Mouse (Mus musculus) right cerebral cortex, postnatal 36 days (tissue): Measurements from ENCODE around the gene Trim75.
A peak's percentile ranks its signal among the peaks of the same experiment; 100 is the strongest.
"Not testable (repeated sequence)": the region's sequence is repeated elsewhere in the genome, so short reads cannot be mapped to it uniquely, and the experiment has no call there.

Source experiments
- DNase-seq, 2 experiments: peaks; one replicate each; pipeline ENCODE4 v3.0.0; 2022; ENCODE audit warnings: low spot score in 2 of 2, mixed read lengths in 1 of 2

The Trim75 gene

DNA sequence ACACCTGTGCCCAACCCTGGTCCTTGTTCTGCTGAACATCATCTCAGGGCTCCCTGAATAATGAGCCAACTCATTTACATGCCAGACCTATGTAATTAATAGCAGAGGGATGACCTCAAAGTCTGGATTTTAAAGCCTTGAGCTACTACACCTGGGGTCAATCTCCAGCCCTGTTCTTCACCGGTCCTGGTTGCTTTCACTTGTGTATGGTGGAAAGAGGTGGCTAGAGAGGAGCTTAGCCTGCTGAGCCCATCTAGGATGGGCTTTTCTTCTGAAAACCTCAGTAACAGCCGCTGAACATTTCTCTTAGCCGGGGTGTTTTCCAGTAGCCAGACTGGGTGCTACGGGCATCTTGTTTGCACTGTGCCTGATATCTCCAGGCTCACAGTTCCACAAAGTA is at the start of gene Trim75:
Trim75 (minus strand) TSS at position 101 of the 400 bp plus-strand sequence.
- no peak for DNase-seq

DNA sequence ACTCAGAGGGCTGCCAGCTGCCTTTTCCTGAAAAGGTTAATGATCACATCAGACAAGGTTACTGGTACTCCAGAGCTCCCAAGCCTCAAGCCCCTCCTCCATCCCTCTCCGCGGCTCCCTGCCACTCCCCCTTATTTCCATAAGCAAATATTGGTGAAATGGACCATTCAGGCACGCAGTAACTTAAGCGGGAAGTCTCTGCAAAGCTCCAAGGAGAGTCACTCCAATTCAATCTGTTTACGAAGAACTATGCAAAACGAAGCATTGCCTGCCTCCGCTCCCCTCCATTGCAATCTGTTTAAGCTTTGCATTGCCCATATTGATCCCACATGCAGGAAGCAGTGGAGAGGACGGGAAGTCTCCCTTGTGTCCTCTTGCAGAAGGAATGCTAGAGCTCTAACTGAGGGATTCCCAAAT is 49.5 kb upstream of the Trim75 start, which contains the start of gene Apela:
Apela (minus strand) TSS at position 220 of the 417 bp plus-strand sequence.
- DNase-seq: no peak

DNA sequence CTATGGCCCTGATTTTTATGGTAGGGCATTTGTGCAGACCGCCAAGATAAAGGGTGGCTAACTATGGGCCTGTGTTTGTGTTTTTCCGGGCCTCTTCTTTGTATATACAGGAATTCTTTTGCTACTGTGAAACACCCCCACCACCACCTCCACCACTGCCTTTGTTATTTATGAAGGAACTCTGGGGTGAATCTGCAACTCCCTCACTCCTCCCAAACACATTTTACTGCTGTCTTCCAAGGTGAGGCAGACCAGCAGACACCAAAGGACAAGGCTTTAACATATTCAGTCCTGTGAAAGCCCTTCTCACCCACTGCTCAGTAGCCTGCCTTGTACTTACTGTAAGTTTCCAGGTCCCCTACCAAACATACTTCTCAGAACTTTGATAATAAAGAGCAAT is 46.5 kb upstream of the Trim75 start:
- no peak for DNase-seq

GRCm38 (mm10) chr8:65033056-65033455 is 45.4 kb upstream of the Trim75 start:
- DNase-seq: no peak

GRCm38 (mm10) chr8:65032107-65032506 is 44.5 kb upstream of the Trim75 start:
- DNase-seq: no peak

GRCm38 (mm10) chr8:65030735-65031485 is 43.3 kb upstream of the Trim75 start:
- DNase-seq: no peak

GRCm38 (mm10) chr8:65029776-65030175 is 42.1 kb upstream of the Trim75 start:
- DNase-seq: no peak

- DNase-seq: no peak
These were observed 41.5 kb upstream of the Trim75 start for GRCm38 (mm10) chr8:65028959-65029686.

- DNase-seq: peak; percentile 38 to 52
These were observed 34.9 kb upstream of the Trim75 start for GRCm38 (mm10) chr8:65022485-65022884.

DNA sequence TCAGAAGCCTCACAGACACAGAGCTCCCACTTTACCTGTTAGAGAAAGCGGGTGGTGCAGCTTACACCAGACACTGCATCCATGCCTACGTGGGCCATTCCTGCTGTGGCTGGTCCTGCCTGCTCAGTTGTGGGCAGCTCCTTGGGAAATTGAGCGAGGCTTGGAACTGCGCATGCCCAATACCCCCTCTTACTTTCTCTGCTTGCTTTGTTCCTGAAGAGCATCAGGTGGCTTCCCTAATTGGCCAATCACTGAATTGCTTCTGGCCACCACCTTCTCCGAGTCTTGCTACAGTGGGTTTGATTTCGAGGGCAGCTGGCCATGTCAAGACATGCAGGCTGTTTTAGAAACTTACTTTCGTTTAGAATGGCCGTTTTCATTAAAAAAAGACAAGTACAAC is 30.8 kb upstream of the Trim75 start, which contains the start of the genes Trim61 and Trim60:
Trim61 (minus strand) TSS at position 101 of the 400 bp plus-strand sequence.
Trim60 (minus strand) TSS at position 162 of the 400 bp plus-strand sequence.
- DNase-seq: no peak

- DNase-seq: not testable (repeated sequence)
These were observed 20.0 kb upstream of the Trim75 start for GRCm38 (mm10) chr8:65007616-65008015.

DNA sequence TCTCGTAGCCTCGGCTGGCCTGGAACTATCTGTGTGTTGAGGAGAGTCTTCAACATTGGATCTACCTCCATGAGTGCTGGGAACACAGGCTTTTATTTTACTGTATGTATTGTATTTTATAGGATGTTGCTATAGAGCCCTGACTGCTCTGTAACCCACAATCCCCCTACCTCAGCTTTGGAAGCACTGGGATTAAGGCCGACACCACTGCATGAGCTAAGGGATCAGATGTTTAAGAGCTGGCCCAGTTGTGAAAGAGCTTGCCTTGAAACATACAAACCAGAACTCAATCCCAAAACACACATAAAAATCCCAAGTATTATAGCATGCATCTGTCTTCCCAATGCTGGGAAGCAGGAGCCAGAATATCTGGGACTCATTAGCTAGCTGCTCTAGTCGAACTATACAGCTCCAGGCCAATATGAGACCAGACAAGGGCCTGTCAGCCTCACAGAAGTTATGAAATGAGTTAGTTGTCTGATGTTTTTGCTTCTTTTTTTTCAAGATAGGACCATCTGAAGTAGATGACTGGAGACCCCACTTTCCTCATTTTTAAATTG is 11.3 kb upstream of the Trim75 start:
- no peak for DNase-seq

GRCm38 (mm10) chr8:64983150-64983897 is 4.3 kb downstream of the Trim75 start:
- DNase-seq: no peak

DNA sequence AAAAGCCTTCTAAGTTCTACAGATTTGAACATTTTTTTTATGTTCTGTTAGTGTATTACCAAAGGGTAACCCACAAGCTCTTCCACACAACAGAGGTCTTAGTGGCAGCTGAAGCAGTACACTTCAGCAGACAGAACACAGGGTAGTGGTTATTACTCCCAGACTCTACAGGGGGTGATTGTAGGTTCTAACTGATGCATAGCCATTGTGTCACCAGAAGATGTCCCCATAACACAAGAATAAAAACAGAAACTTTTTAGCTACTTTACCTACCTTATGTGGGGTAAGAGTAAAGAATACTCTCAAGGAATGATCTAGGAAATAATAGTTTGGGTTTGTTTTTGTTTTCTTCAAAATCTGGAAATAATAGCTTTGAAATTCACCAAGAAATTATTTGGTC is 24.8 kb downstream of the Trim75 start:
- no peak for DNase-seq

DNA sequence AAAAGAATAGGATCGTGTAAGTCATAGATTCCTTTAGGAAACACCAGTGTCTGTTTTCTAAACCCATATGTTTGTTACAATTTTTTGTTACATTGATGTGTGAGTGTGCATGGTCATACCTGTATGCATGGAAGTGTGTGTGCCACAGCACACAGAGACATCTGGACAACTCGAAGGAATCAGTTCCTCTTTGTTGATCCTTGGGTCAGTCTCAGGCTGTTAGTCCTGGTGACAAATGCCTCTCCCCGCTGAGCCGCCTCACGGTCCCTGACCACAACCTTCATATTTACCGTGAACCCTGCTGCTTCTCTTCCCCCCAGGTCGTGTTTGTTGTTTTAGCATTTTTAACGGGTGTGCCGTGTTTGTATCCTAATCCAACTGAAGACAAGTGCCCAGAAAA is 28.6 kb downstream of the Trim75 start:
- DNase-seq: no peak

DNA sequence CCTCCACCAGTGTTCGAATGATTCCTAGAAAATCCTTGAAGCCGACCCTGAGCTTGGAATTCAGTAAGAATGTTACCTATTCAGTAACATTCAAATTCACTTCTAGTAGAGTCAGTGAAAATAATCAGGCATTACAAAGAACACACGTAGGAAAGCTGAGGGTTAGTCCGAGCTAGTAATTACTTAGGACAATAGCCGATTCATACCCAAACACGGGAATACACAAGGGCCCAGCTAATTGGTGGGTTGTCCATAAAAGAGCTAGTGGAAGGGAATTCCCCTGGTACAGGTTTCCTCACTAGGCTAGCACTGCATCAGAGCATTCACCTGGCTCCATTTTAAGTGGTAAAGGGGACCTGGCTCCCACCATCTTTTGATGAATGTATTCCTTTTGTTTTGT is 35.5 kb downstream of the Trim75 start:
- DNase-seq: no peak

- DNase-seq: no peak
These were observed 39.3 kb downstream of the Trim75 start for GRCm38 (mm10) chr8:64948371-64948770.

DNA sequence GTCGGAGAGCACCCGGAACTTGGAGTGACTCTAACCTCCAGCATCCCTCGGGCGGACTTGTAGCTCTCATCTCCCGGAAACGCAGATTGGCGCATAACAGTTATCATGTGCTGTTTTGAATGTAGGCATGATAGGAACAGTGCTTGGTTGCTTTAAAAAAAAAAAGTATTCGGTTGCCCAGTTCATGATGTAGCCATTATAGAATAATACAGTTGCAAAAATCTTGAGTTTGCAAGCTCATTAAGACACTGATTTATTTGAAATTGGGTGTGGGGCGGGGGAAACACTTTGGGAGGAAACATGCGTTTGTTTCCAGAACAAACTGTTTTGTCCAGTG is 40.0 kb downstream of the Trim75 start:
- no peak for DNase-seq

DNA sequence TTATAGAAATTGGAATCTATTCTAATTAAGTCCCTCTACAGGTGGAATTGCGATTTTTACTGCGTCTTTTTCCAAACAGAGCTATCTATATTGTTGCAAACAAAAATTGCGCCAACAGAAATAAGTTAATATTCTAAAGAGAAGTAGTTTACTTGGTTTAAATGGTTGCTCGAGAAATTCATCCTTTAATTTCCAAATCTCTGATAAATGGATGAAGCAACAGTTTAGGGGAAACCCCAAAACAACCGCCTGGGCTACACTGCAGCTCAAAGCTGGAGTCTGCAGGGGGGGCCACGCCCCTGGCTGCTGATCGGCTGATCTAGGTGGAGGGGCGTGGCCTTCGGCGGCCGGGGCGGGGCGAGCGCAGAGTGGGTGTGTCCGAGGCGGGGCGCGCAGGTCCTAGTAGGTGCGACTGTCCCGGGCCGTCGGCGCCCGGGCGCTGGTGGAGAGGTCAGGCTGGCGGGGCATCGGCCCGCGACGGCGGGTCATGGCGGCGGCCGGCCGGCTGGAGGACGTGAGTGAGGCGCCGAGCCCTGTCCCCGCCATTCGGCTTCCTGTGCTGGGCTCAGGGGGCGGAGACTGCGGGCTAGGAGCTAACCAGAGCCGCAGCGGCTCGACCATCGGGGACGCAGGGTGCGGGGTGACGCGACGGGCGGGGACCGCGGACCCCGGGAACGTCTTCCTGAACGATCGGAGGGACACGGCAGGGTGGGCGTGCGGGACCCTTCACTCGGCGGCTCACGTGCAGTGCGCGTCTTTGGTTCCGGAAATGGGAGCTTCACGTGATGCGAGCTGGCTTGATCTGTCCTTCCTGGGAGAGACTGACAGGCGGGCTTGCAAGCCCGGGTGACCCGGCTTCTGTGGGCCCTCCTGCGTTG is 40.6 kb downstream of the Trim75 start, which contains the start of gene Tmem192:
Tmem192 (plus strand) TSS at position 366 of the 878 bp plus-strand sequence.
- DNase-seq: peak; percentile 90 to 92

- DNase-seq: no peak
These were observed 41.2 kb downstream of the Trim75 start for GRCm38 (mm10) chr8:64946441-64946819.

DNA sequence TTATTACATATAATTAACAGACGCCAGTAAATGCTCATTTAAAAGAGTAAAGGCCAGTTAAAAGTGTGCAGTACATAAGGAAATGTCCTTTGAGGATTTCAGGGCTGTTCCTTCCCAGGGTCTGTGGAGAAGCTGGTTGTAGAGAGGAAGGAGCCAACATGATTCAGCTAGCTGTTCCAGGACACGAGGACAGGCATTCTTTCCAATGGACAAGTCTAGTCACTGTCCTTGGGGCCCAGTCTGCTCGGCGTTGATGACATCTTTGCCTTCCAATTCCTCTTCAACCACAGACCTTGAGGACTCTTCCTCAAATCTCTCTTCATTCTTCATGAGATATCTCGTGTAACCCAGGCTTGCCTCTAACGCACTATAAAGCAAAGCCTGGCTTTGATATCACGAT is 42.0 kb downstream of the Trim75 start:
- no peak for DNase-seq
